Mouse (Mus musculus): ENCODE results near the gene Serf2. TPM values are rescaled to one million over a fixed set of nuclear protein-coding genes. Genes with fewer than 3 reads are reported as not detected.

The Serf2 gene
- polyA plus RNA-seq, 1 experiment from 2014 or later = 262 TPM

DNA sequence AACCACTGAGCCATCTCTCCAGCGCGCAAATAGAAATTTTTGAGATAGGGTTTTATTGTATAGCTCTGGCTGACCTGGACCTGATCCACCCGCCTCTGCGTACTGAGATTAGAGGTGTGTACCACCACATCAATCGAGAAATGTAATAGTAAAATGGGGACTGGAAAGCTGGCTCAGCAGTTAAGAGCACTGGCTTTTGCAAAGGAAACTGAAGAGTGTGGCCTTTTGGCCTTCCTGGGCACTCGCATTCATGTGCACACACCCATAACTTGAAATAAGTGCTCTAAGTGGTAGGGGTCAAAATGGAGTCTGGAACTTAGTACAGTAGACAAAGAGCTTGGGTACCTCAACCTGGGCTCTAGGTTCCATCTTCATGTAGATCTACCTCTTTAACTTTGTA lies 32.6 kb upstream of the Serf2 start:
- 91% methylated on average over 6 of the region's 6 CpGs for WGBS
- no peak overlapping the region for H3K4me3 ChIP-seq (ENCODE audit: low read length)
- no peaks in the 10 kb centered on the region for H3K9me3 ChIP-seq (ENCODE audit: control insufficient read depth, low read length)
- H3K9ac ChIP-seq (ENCODE audit: low read depth, low read length) = no peak overlapping the region
- no peak overlapping the region for H3K27ac ChIP-seq (ENCODE audit: low read depth, low read length)
- no peaks in the 10 kb centered on the region for H3K27me3 ChIP-seq (replicated peaks; ENCODE audit: control insufficient read depth, insufficient read depth, low read length)
- no peaks in the 10 kb centered on the region for H3K36me3 ChIP-seq (ENCODE audit: control insufficient read depth, insufficient read depth, low read length)
- H3K4me2 ChIP-seq (ENCODE audit: low read length) = peak overlapping the region; percentile 14; the same call in 1 of the 2 replicates
- ATAC-seq = no peak
- peaks cover 21% of the 10 kb centered on the region for H3K4me1 ChIP-seq (ENCODE audit: control insufficient read depth, insufficient read depth, low read depth, low read length)

DNA sequence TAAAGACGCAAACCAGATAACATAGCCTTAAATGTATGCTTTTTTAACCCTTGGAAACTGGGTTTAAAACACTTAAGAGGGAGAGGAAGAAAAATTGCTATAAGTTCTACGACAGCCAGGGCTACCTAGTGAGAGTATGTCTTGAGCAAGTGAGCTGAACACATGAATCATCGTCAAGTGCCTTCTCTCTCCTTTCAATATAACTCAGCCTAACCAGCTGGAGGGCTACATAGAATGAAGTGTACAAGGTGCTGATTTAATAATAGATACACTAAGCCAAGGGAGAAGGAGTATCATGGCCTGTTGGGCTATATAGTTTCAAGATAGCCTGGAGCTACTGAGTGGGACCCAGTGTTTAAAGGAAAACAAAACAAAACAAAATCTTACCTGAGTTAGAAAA lies 30.5 kb upstream of the Serf2 start:
- Histone ChIP-seq H3K4me3 (ENCODE audit: low read length) (no peak overlapping the region), H3K9me3 (ENCODE audit: control insufficient read depth, low read length) (no peaks in the 10 kb centered on the region), H3K27me3 (replicated peaks; ENCODE audit: control insufficient read depth, insufficient read depth, low read length) (no peaks in the 10 kb centered on the region), H3K9ac (ENCODE audit: low read depth, low read length) (no peak overlapping the region), H3K27ac (ENCODE audit: low read depth, low read length) (no peak overlapping the region), H3K4me2 (ENCODE audit: low read length) (no peak overlapping the region), H3K36me3 (ENCODE audit: control insufficient read depth, insufficient read depth, low read length) (peaks cover 3% of the 10 kb centered on the region), H3K4me1 (ENCODE audit: control insufficient read depth, insufficient read depth, low read depth, low read length) (peaks cover 19% of the 10 kb centered on the region)
- 88% methylated on average over 3 of the region's 3 CpGs for WGBS
- ATAC-seq = no peak

DNA sequence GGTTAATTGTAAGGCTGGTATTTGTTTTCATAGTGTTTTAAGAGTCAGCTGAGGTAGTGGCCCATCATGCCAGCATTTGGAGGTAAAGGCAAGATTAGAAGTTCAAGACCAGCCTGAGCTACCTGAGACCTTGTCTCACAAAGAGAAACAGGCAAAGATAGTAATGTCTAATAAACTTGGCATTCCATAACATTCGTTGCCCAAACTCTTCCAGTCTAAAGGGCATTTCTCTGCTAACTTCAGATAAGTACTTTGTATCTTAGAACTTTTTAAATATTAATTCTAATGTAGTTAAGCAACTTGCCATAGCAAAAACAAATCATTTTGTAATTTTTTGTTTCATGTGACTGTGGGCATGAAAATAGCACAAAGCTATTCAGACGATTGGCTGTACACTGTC lies 25.8 kb upstream of the Serf2 start:
- Histone ChIP-seq H3K4me1 (ENCODE audit: control insufficient read depth, insufficient read depth, low read depth, low read length) (no peaks in the 10 kb centered on the region; the same call in 1 of the 2 replicates), H3K9me3 (ENCODE audit: control insufficient read depth, low read length) (no peaks in the 10 kb centered on the region), H3K27me3 (replicated peaks; ENCODE audit: control insufficient read depth, insufficient read depth, low read length) (no peaks in the 10 kb centered on the region), H3K36me3 (ENCODE audit: control insufficient read depth, insufficient read depth, low read length) (peaks cover 19% of the 10 kb centered on the region), H3K9ac (ENCODE audit: low read depth, low read length) (no peak overlapping the region), H3K4me2 (ENCODE audit: low read length) (no peak overlapping the region), H3K27ac (ENCODE audit: low read depth, low read length) (no peak overlapping the region), H3K4me3 (ENCODE audit: low read length) (no peak overlapping the region)
- 97% methylated on average over 2 of the region's 2 CpGs for WGBS
- no peak for ATAC-seq

DNA sequence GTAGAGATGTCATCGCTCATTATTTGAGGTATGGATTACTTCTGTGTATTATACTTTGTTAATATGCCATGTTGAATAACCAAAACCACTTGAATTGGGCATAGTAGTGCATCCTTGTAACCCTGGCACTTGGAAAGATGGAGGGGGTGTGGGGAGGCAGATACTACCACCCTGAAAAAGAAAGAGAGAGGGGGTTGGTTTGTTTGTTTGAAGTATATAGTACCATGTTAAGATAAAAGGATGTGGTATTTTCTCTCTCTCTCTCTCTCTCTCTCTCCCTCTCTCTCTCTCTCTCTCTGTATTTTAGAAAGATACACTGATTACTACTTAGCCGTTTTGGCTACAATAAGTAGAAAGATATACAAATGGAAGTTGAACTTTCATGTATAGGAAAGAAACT lies 23.1 kb upstream of the Serf2 start:
- no peaks in the 10 kb centered on the region for H3K27me3 ChIP-seq (replicated peaks; ENCODE audit: control insufficient read depth, insufficient read depth, low read length)
- WGBS = 94% methylated on average over 2 of the region's 2 CpGs
- no peak overlapping the region for H3K4me2 ChIP-seq (ENCODE audit: low read length)
- no peaks in the 10 kb centered on the region for H3K4me1 ChIP-seq (ENCODE audit: control insufficient read depth, insufficient read depth, low read depth, low read length)
- no peak for ATAC-seq
- no peak overlapping the region for H3K4me3 ChIP-seq (ENCODE audit: low read length)
- no peak overlapping the region for H3K9ac ChIP-seq (ENCODE audit: low read depth, low read length)
- H3K36me3 ChIP-seq (ENCODE audit: control insufficient read depth, insufficient read depth, low read length) = peaks cover 34% of the 10 kb centered on the region
- H3K9me3 ChIP-seq (ENCODE audit: control insufficient read depth, low read length) = no peaks in the 10 kb centered on the region
- H3K27ac ChIP-seq (ENCODE audit: low read depth, low read length) = no peak overlapping the region

DNA sequence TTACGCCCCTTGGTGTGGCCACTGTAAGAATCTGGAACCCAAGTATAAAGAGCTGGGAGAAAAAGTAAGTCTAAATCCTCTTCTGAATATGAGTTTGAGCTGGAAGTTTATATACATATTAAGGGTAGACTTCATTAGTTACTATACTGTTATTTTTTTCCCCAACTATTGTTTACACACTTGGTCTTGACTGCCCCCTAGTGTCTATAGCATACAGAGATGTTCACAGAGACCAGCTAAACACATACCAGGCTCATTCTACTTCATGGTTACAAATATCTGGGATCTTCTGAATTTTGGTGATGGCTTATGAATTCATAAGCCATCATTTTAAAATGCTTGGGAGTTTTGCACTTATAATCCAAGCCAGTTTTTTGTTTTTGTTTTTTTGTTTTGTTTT lies 14.1 kb upstream of the Serf2 start:
- ATAC-seq = no peak
- H3K27me3 ChIP-seq (replicated peaks; ENCODE audit: control insufficient read depth, insufficient read depth, low read length) = no peaks in the 10 kb centered on the region
- H3K36me3 ChIP-seq (ENCODE audit: control insufficient read depth, insufficient read depth, low read length) = peaks cover 66% of the 10 kb centered on the region
- H3K9me3 ChIP-seq (ENCODE audit: control insufficient read depth, low read length) = no peaks in the 10 kb centered on the region
- H3K27ac ChIP-seq (ENCODE audit: low read depth, low read length) = no peak overlapping the region
- no peaks in the 10 kb centered on the region for H3K4me1 ChIP-seq (ENCODE audit: control insufficient read depth, insufficient read depth, low read depth, low read length)
- no peak overlapping the region for H3K4me2 ChIP-seq (ENCODE audit: low read length)
- no peak overlapping the region for H3K9ac ChIP-seq (ENCODE audit: low read depth, low read length)
- no peak overlapping the region for H3K4me3 ChIP-seq (ENCODE audit: low read length)
- 97% methylated on average over 1 of the region's 1 CpGs for WGBS

DNA sequence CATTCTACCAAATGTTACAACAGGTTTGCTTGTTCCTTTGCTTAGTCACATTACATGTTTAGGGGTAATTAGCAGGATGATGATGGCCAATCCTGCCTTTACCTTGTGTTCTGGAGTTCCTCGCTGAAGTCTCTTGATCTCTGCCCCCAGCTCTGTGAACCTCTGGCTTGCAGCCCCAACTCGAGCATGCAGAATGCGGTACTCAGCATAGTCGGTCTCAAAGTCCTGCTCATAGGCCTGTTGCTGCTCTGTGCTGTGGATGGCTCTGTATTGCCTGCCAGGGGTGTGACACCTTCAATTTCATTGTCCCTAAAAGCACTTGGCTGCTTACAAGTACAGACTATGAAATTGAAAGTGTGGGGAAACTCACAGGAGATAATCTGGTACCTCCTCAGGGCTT lies 9.2 kb upstream of the Serf2 start:
- Histone ChIP-seq H3K27ac (ENCODE audit: low read depth, low read length) (no peak overlapping the region), H3K36me3 (ENCODE audit: control insufficient read depth, insufficient read depth, low read length) (peaks cover 29% of the 10 kb centered on the region), H3K27me3 (replicated peaks; ENCODE audit: control insufficient read depth, insufficient read depth, low read length) (peaks cover 15% of the 10 kb centered on the region), H3K4me3 (ENCODE audit: low read length) (no peak overlapping the region), H3K9me3 (ENCODE audit: control insufficient read depth, low read length) (no peaks in the 10 kb centered on the region), H3K9ac (ENCODE audit: low read depth, low read length) (no peak overlapping the region), H3K4me1 (ENCODE audit: control insufficient read depth, insufficient read depth, low read depth, low read length) (peaks cover 11% of the 10 kb centered on the region), H3K4me2 (ENCODE audit: low read length) (no peak overlapping the region)
- no peak; the same call in 1 of the 2 replicates for ATAC-seq
- 83% methylated on average over 4 of the region's 4 CpGs for WGBS

DNA sequence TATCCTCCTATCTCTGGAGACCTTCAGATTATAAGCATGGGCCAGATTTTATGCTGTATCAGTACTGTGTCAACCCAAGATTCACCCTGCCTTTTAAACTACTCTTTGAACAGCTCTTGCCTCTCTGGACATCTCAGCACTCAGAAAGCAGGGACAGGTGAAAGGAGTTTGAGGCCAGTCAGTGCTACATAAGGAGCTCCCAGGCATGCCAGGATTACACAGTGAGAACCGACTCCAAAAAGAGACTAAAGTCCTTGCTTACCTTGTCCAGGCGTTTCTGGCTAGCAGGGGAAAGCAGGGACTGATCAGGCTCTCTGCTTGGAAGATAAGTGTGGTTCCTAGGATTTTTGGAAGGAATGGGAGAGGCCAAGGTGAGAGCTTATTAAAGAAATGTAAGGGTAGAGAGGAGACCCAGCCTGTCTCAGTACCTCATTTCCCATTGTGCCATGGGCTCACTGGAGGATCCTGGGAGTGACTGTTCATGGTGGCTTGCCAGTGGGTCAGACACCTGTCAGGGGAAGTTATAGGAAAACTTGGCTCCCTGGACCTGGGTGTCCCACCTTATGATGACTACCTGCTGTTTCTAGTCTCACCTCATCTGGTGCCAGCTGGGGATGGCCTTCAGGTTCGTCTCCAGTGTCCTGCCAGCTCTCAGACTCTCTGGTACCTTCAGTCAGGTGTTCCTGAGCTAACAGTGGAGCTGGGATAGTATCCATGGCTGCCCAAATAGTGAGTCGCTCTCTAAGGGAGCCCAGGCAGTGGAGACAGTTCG lies 8.0 kb upstream of the Serf2 start:
- Histone ChIP-seq H3K27ac (ENCODE audit: low read depth, low read length) (no peak overlapping the region), H3K9me3 (ENCODE audit: control insufficient read depth, low read length) (no peaks in the 10 kb centered on the region), H3K27me3 (replicated peaks; ENCODE audit: control insufficient read depth, insufficient read depth, low read length) (peaks cover 15% of the 10 kb centered on the region), H3K4me1 (ENCODE audit: control insufficient read depth, insufficient read depth, low read depth, low read length) (peaks cover 11% of the 10 kb centered on the region), H3K4me2 (ENCODE audit: low read length) (no peak overlapping the region), H3K9ac (ENCODE audit: low read depth, low read length) (no peak overlapping the region), H3K4me3 (ENCODE audit: low read length) (no peak overlapping the region), H3K36me3 (ENCODE audit: control insufficient read depth, insufficient read depth, low read length) (peaks cover 20% of the 10 kb centered on the region)
- WGBS = 67% methylated on average over 5 of the region's 5 CpGs
- ATAC-seq = no peak

DNA sequence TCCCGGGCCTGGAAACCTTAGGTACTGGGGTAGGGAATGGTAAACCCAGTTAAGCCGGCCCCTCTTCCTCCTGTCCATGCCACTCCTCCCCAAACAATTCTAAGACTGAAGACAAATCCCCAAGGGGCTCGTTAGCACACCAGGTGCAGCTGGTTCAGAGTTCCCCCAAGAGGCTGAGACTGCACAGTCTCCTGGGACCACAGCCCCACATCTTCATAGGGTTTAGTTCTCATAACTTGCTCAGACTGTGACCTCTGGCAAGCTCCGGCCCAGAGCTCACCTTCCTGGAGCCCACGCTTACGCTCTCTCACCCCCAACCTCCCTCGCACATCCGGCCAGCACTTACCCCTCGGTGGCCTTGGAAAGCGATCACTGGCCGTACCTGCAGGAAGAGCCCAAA lies 7.2 kb upstream of the Serf2 start:
- peaks cover 20% of the 10 kb centered on the region for H3K36me3 ChIP-seq (ENCODE audit: control insufficient read depth, insufficient read depth, low read length)
- ATAC-seq = no peak
- peak overlapping the region; percentile 73 for H3K4me2 ChIP-seq (ENCODE audit: low read length)
- WGBS = 15% methylated on average over 11 of the region's 11 CpGs
- H3K9me3 ChIP-seq (ENCODE audit: control insufficient read depth, low read length) = no peaks in the 10 kb centered on the region
- peak overlapping the region; percentile 38 for H3K4me3 ChIP-seq (ENCODE audit: low read length)
- H3K27ac ChIP-seq (ENCODE audit: low read depth, low read length) = no peak overlapping the region
- H3K9ac ChIP-seq (ENCODE audit: low read depth, low read length) = no peak overlapping the region
- peaks cover 15% of the 10 kb centered on the region for H3K27me3 ChIP-seq (replicated peaks; ENCODE audit: control insufficient read depth, insufficient read depth, low read length)
- H3K4me1 ChIP-seq (ENCODE audit: control insufficient read depth, insufficient read depth, low read depth, low read length) = peaks cover 11% of the 10 kb centered on the region

DNA sequence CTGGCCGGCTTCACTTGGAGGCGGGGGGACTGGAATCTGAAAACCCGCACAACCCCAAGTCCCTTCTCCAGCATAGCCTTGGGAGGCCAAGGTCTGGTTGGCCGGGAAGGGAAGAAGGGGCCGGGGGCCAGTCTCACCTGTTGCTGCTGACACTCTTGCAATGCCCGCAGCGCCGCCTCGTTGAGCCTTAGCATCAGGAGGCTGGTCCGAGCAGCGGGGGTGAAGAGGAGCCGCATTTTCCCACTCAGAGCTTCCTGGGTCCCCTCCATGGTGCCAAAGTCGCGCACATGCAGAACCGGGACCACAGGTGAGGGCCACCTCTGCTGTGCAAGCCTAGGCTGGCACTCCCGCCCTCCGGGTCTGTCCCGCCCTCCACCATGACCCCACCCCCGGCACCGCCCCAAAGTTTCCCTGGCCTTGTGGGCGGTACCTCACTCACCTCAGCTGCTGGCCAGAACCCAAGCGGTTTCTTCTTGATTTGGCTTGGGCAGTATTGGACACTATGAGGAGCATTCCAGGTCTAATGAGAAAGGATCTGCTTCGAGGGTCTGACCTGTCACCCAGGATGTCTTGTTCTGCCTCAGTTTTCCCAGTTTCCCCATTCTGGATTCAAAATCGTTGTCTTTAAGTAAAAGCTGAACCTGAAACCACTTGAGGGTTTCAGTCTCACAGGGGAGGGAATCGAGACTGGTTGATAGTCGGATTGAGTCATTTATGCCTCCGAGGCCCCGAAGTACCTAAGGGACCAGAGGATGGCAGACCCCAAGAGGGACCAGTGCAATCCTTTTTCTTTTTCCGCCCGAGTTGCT lies 6.5 kb upstream of the Serf2 start:
- Histone ChIP-seq H3K9me3 (ENCODE audit: control insufficient read depth, low read length) (no peaks in the 10 kb centered on the region), H3K4me1 (ENCODE audit: control insufficient read depth, insufficient read depth, low read depth, low read length) (peaks cover 11% of the 10 kb centered on the region), H3K4me2 (ENCODE audit: low read length) (peak overlapping the region; percentile 73), H3K9ac (ENCODE audit: low read depth, low read length) (peak overlapping the region; percentile 39; the same call in 1 of the 2 replicates), H3K27ac (ENCODE audit: low read depth, low read length) (no peak overlapping the region), H3K4me3 (ENCODE audit: low read length) (peak overlapping the region; percentile 38), H3K36me3 (ENCODE audit: control insufficient read depth, insufficient read depth, low read length) (peaks cover 18% of the 10 kb centered on the region), H3K27me3 (replicated peaks; ENCODE audit: control insufficient read depth, insufficient read depth, low read length) (peaks cover 15% of the 10 kb centered on the region)
- WGBS = 3% methylated on average over 27 of the region's 30 CpGs
- ATAC-seq = peak; percentile 61; the same call in 1 of the 2 replicates
